Mouse (Mus musculus) G1E (cell line): Measurements from ENCODE around the gene 1110008L16Rik.

Experiments
- CTCF ChIP-seq: IDR thresholded peaks from 2 replicates; pipeline ENCODE4 v1.5.1; 2012; ENCODE audit warnings: low read depth, low read length, inconsistent platforms, mixed read lengths
- GATA1 ChIP-seq: IDR thresholded peaks from 2 replicates; pipeline ENCODE4 v1.6.1; 2012; ENCODE audit warnings: borderline replicate concordance, low read length, inconsistent platforms, mixed read lengths
- GATA2 ChIP-seq: IDR thresholded peaks from 2 replicates; pipeline ENCODE4 v1.6.1; 2012; ENCODE audit warnings: low read depth, low read length, inconsistent platforms, borderline replicate concordance
- POLR2AphosphoS5 ChIP-seq: IDR thresholded peaks from 2 replicates; pipeline ENCODE4 v1.6.1; 2012; ENCODE audit warnings: low read depth, low read length, inconsistent platforms; ENCODE audit not compliant: insufficient replicate concordance

DNA sequence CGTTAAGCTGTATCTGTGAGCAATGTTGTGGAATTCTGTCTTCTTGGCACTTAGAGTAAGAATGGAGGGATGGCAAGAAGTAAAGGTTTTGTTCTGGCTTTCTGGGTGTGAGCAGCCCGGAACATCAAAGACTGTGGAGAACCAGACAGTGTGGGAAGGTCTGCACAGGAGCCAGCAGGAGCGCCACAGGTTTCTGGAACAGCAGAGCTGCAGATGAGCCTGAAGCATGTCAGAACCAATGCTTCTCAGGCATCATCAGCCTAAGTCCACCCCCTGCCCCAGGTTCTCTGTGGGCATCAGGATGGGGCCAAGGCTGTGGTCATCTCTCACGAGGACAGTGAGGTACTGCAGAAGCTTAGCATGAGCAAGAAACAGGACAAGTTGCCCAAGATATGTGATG, 97.2 kb downstream of the 1110008L16Rik start:
- TF ChIP-seq CTCF (no peak), POLR2AphosphoS5 (no peak), GATA1 (no peak), GATA2 (no peak)
